Mouse (Mus musculus) liver, adult 2 months (tissue): Measurements from ENCODE around the gene Fbxo48.

Experiments
- CTCF ChIP-seq: fragments of 200-500 bp; IDR thresholded peaks from 2 replicates; pipeline ENCODE4 v1.5.1; 2011; ENCODE audit warnings: low read depth, low read length, control low read depth
- POLR2A ChIP-seq: fragments of 200-500 bp; IDR thresholded peaks from 2 replicates; pipeline ENCODE4 v1.6.1; 2011; ENCODE audit warnings: low read length, control low read depth; ENCODE audit not compliant: insufficient read depth; ENCODE audit errors: extremely low read depth

DNA sequence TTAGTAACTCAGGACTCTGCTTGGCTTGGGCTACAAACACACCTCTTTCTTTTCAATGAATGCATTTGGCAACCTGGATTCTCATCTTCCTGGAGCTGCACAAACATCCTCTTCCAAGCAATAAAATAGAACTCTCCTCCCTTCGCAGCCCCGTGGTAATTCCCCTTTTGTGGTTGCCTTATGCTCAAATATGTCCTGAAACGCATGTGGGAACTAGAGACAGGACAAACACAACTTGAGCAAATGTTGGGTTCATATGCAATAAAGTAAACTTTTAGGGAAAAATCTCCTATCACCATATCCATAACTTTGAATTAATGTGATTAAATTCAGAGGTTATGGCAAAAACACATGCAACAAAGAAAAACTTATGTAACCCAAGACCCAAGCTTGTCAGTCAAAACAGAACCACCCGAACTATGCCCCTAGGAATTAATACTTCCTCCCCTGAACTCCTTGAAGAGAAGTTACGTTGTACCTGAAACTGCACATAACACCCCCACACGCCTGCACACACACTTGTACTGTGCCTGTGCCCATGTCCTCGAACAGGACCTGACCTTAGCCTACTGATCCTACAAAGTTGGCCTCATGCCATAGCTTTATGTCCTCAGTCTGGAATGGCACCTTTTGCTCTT is 35.5 kb downstream of the Fbxo48 start:
- TF ChIP-seq POLR2A (no peak), CTCF (no peak)
